Mouse (Mus musculus): ENCODE measurements at regions not wholly inside any gene's neighbourhood (a gene's known extent, or its start where the extent isn't known, plus 50 kb on each side); places are given as distances from the start of the nearest gene placed in this dataset.

DNA sequence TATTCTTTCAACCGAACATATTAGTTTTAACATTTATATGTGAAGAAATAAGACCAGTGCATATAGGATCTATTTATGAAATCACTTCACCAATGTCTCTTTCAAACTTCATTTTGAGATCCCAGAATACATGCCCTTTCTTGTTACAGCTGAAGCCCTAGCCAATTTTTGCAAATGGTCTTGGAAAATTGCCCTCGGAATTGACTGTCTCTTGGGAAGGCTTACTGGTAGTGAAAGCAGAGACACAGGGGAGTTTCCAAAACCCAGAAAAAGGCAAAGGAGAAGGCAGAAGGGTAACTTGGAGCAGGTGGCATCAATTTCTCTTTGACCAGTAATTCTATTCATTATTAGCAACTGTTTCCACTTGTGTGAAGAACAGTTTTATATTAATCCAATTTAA, 515.4 kb downstream of the Gm826 start:
- H3K9ac ChIP-seq (ENCODE audit: low read depth, low read length), result no peak overlapping the region
- H3K36me3 ChIP-seq (ENCODE audit: control insufficient read depth, insufficient read depth, low read length), result no peaks in the 10 kb centered on the region
- no peaks in the 10 kb centered on the region for H3K27me3 ChIP-seq (replicated peaks; ENCODE audit: control insufficient read depth, insufficient read depth, low read length)
- ATAC-seq (ENCODE audit: low read depth) (no peak), DNase-seq (ENCODE audit: low spot score) (peak; percentile 24)
- no peak overlapping the region for H3K27ac ChIP-seq (replicated peaks; ENCODE audit: low read depth, low read length)
- 48% methylated on average over 2 of the region's 2 CpGs for WGBS
- H3K4me1 ChIP-seq (ENCODE audit: control insufficient read depth, insufficient read depth, low read length), result no peaks in the 10 kb centered on the region
- no peak overlapping the region for H3K4me3 ChIP-seq (ENCODE audit: low read depth, low read length)
- H3K4me2 ChIP-seq (ENCODE audit: low read depth, low read length), result no peak overlapping the region
- no peaks in the 10 kb centered on the region for H3K9me3 ChIP-seq (ENCODE audit: control insufficient read depth, low read length)

DNA sequence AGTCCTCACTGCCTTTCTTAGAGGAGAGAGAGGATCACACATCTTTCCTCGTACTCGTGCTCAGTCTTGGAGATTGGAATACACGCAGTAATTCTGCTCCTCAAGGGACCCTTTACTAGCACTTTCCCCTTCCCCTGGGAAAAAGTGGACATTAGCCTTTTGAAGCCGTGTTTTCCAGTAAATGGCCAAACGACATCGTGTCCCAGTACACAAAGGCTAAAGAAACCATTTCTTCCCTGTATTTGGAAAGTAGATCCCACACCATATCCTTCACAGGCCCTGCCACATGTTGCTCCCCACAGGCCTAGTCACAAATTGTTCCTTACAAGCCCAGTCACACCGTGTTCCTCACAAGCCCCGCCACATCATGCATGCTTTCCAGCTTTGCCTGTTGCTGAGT, 517.6 kb downstream of the Gm826 start:
- no peak overlapping the region for H3K9ac ChIP-seq (ENCODE audit: low read depth, low read length)
- H3K27ac ChIP-seq (replicated peaks; ENCODE audit: low read depth, low read length), result no peak overlapping the region
- no peak overlapping the region for H3K4me2 ChIP-seq (ENCODE audit: low read depth, low read length)
- no peak overlapping the region for H3K4me3 ChIP-seq (ENCODE audit: low read depth, low read length)
- no peaks in the 10 kb centered on the region for H3K4me1 ChIP-seq (ENCODE audit: control insufficient read depth, insufficient read depth, low read length)
- H3K36me3 ChIP-seq (ENCODE audit: control insufficient read depth, insufficient read depth, low read length), result no peaks in the 10 kb centered on the region
- 83% methylated on average over 8 of the region's 8 CpGs for WGBS
- ATAC-seq (ENCODE audit: low read depth) (no peak), DNase-seq (ENCODE audit: low spot score) (no peak)
- H3K9me3 ChIP-seq (ENCODE audit: control insufficient read depth, low read length), result no peaks in the 10 kb centered on the region
- H3K27me3 ChIP-seq (replicated peaks; ENCODE audit: control insufficient read depth, insufficient read depth, low read length), result no peaks in the 10 kb centered on the region
